Mouse (Mus musculus): ENCODE results near the gene Ccdc148. TPM values are rescaled to one million over a fixed set of nuclear protein-coding genes. Genes with fewer than 3 reads are reported as not detected.

The Ccdc148 gene
- total and polyA plus RNA-seq, 3 experiments: not detected

DNA sequence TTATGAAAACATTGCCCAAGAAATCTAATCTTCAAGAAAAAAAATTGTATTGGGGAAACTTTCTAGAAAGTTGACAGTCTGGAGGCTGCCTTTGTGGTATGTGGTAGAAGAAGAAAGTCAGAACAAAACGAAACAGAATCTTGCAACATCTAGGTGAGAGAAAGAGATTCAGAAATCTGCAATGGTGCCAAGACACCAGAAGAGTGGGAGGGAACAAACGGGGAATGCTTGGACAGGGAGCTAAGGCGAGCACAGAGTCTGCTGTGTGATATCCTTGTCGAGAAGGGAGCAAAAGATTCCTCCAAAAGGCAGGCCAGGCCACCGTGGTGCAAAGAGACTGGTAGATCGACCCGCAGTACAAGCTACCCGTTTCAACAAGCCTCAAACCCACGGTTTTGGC lies 361.4 kb downstream of the Ccdc148 start:
- TF ChIP-seq POLR2AphosphoS2 (IDR thresholded peaks at IDR 0.05; ENCODE audit: low read length): no peak
- TF ChIP-seq MAFK (IDR thresholded peaks at IDR 0.05; ENCODE audit: borderline replicate concordance, low read depth, low read length): no peak
- no peak for TF ChIP-seq USF2 (IDR thresholded peaks at IDR 0.05; ENCODE audit: borderline replicate concordance in 1 of 2, insufficient read depth in 1 of 2, low read depth in 1 of 2, low read length in 2 of 2)
- no peak for TF ChIP-seq MEF2A (IDR thresholded peaks at IDR 0.05; ENCODE audit: extremely low read depth, insufficient replicate concordance, low read depth, low read length, poor library complexity, severe bottlenecking)
- no peak for TF ChIP-seq NELFE (IDR thresholded peaks at IDR 0.05; ENCODE audit: low read depth, low read length)
- no peak for TF ChIP-seq E2F4 (IDR thresholded peaks at IDR 0.05; ENCODE audit: borderline replicate concordance, low read depth, low read length)
- no peak for TF ChIP-seq ZKSCAN1 (IDR thresholded peaks at IDR 0.05; ENCODE audit: low read depth, low read length)
- no peak for TF ChIP-seq ZMIZ1 (IDR thresholded peaks at IDR 0.05; ENCODE audit: low read depth, low read length)
- TF ChIP-seq RCOR1 (IDR thresholded peaks at IDR 0.05; ENCODE audit: low read depth, low read length): no peak
- TF ChIP-seq JUND (IDR thresholded peaks at IDR 0.05; ENCODE audit: low read depth, low read length): no peak
- no peak for TF ChIP-seq USF1 (IDR thresholded peaks at IDR 0.05; ENCODE audit: low read depth, low read length)
- no peak for TF ChIP-seq KAT2A (conservative IDR thresholded peaks at IDR 0.05; ENCODE audit: low read depth, low read length)
- no peak for TF ChIP-seq ZC3H11A (IDR thresholded peaks at IDR 0.05; ENCODE audit: low read depth, low read length)
- TF ChIP-seq UBTF (IDR thresholded peaks at IDR 0.05; ENCODE audit: borderline replicate concordance, insufficient read depth, low read depth, low read length): no peak
- TF ChIP-seq POLR2A (IDR thresholded peaks at IDR 0.05; ENCODE audit: control insufficient read depth in 1 of 2, insufficient read depth in 1 of 2, low read depth in 1 of 2, low read length in 2 of 2, poor library complexity in 1 of 2): no peak
- no peak for DNase-seq (ENCODE audit: low read depth, low spot score)
- no peaks in the 10 kb centered on the region for H3K27me3 ChIP-seq (ENCODE audit: control insufficient read depth in 1 of 2, insufficient read depth in 2 of 2, low read length in 2 of 2)
- H3K36me3 ChIP-seq (ENCODE audit: control insufficient read depth in 1 of 2, insufficient read depth in 2 of 2, low read length in 2 of 2): no peaks in the 10 kb centered on the region
- no peak overlapping the region for H3K9ac ChIP-seq (ENCODE audit: control insufficient read depth, low read depth, low read length, poor library complexity, severe bottlenecking)
- H3K9me3 ChIP-seq (replicated peaks; ENCODE audit: insufficient read depth, low read length): no peaks in the 10 kb centered on the region
- no peak overlapping the region for H3K4me3 ChIP-seq (ENCODE audit: control insufficient read depth in 1 of 2, insufficient read depth in 1 of 2, low read depth in 2 of 2, low read length in 2 of 2)
- no peaks in the 10 kb centered on the region for H3K4me1 ChIP-seq (ENCODE audit: control insufficient read depth in 1 of 2, insufficient read depth in 2 of 2, low read length in 2 of 2)
- no peak overlapping the region for H3K27ac ChIP-seq (ENCODE audit: control insufficient read depth, low read depth, low read length)
- H3K79me2 ChIP-seq (ENCODE audit: control insufficient read depth, insufficient read depth, low read length, poor library complexity): no peaks in the 10 kb centered on the region

DNA sequence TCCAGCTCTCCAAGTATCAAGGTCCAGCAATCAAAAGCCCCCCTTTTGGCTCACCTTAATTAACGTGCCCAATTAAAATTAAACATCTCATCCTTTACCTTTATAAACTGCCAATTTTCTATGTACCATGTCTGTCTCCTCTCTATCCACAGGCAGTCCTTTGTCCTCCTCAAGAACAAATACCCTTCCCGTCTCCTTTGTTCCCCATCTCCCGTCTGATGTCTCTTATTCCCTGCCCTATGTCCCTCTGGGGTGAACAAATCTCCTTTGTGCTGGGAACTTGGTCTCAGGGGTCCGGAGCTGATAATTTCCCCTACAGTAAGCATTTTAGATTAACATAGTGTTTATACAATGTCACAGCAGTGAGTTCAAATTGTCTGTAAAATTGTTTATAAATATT lies 363.0 kb downstream of the Ccdc148 start:
- no peaks in the 10 kb centered on the region for H3K27me3 ChIP-seq (ENCODE audit: control insufficient read depth in 1 of 2, insufficient read depth in 2 of 2, low read length in 2 of 2)
- no peak for DNase-seq (ENCODE audit: low read depth, low spot score)
- H3K27ac ChIP-seq (ENCODE audit: control insufficient read depth, low read depth, low read length): no peak overlapping the region
- H3K36me3 ChIP-seq (ENCODE audit: control insufficient read depth in 1 of 2, insufficient read depth in 2 of 2, low read length in 2 of 2): no peaks in the 10 kb centered on the region
- H3K4me3 ChIP-seq (ENCODE audit: control insufficient read depth in 1 of 2, insufficient read depth in 1 of 2, low read depth in 2 of 2, low read length in 2 of 2): no peak overlapping the region
- no peaks in the 10 kb centered on the region for H3K4me1 ChIP-seq (ENCODE audit: control insufficient read depth in 1 of 2, insufficient read depth in 2 of 2, low read length in 2 of 2)
- H3K79me2 ChIP-seq (ENCODE audit: control insufficient read depth, insufficient read depth, low read length, poor library complexity): no peaks in the 10 kb centered on the region
- H3K9me3 ChIP-seq (replicated peaks; ENCODE audit: insufficient read depth, low read length): no peaks in the 10 kb centered on the region
- TF ChIP-seq JUND (IDR thresholded peaks at IDR 0.05; ENCODE audit: low read depth, low read length) (no peak), ELF1 (IDR thresholded peaks at IDR 0.05; ENCODE audit: low read depth, low read length) (no peak), POLR2A (IDR thresholded peaks at IDR 0.05; ENCODE audit: control insufficient read depth in 1 of 2, insufficient read depth in 1 of 2, low read depth in 1 of 2, low read length in 2 of 2, poor library complexity in 1 of 2) (no peak), KAT2A (conservative IDR thresholded peaks at IDR 0.05; ENCODE audit: low read depth, low read length) (no peak), NRF1 (IDR thresholded peaks at IDR 0.05; ENCODE audit: insufficient read depth, low read depth, low read length, poor library complexity, severe bottlenecking) (no peak), ETS1 (IDR thresholded peaks at IDR 0.05; ENCODE audit: low read depth, low read length) (no peak), MAZ (IDR thresholded peaks at IDR 0.05; ENCODE audit: low read depth, low read length) (no peak), RCOR1 (IDR thresholded peaks at IDR 0.05; ENCODE audit: low read depth, low read length) (no peak), CHD2 (IDR thresholded peaks at IDR 0.05; ENCODE audit: low read length) (no peak), GATA1 (IDR thresholded peaks at IDR 0.05; ENCODE audit: low read depth, low read length) (no peak), MYB (IDR thresholded peaks at IDR 0.05; ENCODE audit: low read depth, low read length) (no peak), TBP (IDR thresholded peaks at IDR 0.05; ENCODE audit: low read depth, low read length) (no peak), TAL1 (IDR thresholded peaks at IDR 0.05; ENCODE audit: low read length) (no peak), EP300 (IDR thresholded peaks at IDR 0.05; ENCODE audit: low read depth in 1 of 2, low read length in 2 of 2) (no peak), ZNF384 (IDR thresholded peaks at IDR 0.05; ENCODE audit: low read depth, low read length) (no peak), GABPA (IDR thresholded peaks at IDR 0.05; ENCODE audit: low read depth, low read length) (no peak), ZC3H11A (IDR thresholded peaks at IDR 0.05; ENCODE audit: low read depth, low read length) (no peak), HCFC1 (IDR thresholded peaks at IDR 0.05; ENCODE audit: low read depth, low read length) (no peak), SIN3A (IDR thresholded peaks at IDR 0.05; ENCODE audit: low read length) (no peak)
- no peak overlapping the region for H3K9ac ChIP-seq (ENCODE audit: control insufficient read depth, low read depth, low read length, poor library complexity, severe bottlenecking)

All from MEL (cell line).